Mouse (Mus musculus) hindbrain, embryonic 10.5 days (tissue): ENCODE measurements around the gene Ceacam18. TPM values are rescaled to one million over a fixed set of nuclear protein-coding genes. Genes with fewer than 3 reads are reported as not detected.
"Not testable (repeated sequence)": the region's sequence is repeated elsewhere in the genome, so short reads cannot be mapped to it uniquely, and the experiment has no call there.

Experiments used
- DNase-seq: peaks from one replicate; pipeline ENCODE4 v3.0.0-alpha.2; 2017; ENCODE audit warnings: low spot score
- H3K27ac ChIP-seq: fragments of 300-500 bp; sonication (generic); 2 replicates; pipeline ENCODE4 v1.5.1; 2016; ENCODE audit warnings: mild to moderate bottlenecking, moderate library complexity
- H3K27me3 ChIP-seq: fragments of 300-500 bp; sonication (generic); 2 replicates; pipeline ENCODE4 v1.6.1; 2016; ENCODE audit warnings: mild to moderate bottlenecking; ENCODE audit not compliant: poor library complexity, insufficient read depth, severe bottlenecking
- H3K36me3 ChIP-seq: fragments of 300-500 bp; sonication (generic); 2 replicates; pipeline ENCODE4 v1.6.1; 2016; ENCODE audit warnings: mild to moderate bottlenecking, moderate library complexity
- H3K4me1 ChIP-seq: fragments of 300-500 bp; sonication (generic); replicated peaks from 2 replicates; pipeline ENCODE4 v1.6.1; 2016; ENCODE audit warnings: mild to moderate bottlenecking
- H3K4me3 ChIP-seq: fragments of 300-500 bp; sonication (generic); 2 replicates; pipeline ENCODE4 v1.5.1; 2016; ENCODE audit warnings: mild to moderate bottlenecking, moderate library complexity
- H3K9me3 ChIP-seq: fragments of 300-500 bp; sonication (generic); 2 replicates; pipeline ENCODE4 v1.6.1; 2016; ENCODE audit warnings: mild to moderate bottlenecking, moderate library complexity
- WGBS: fragments of 180-500 bp; shearing (Covaris S2); methylation state at CpG from one replicate; pipeline ENCODE4 v1.1.7; 2016; 5-methylcytosine and 5-hydroxymethylcytosine counted together
- polyA plus RNA-seq: library from polyadenylated mRNA; unstranded; fragments of >200 nt; fragmentation: Nextera tagmentation; extraction: Ambion mirVana; gene quantifications from 2 replicates; pipeline ENCODE4 v1.2.1, GENCODE M21; 2016

Ceacam18 gene
- polyA plus RNA-seq, 1 experiment from 2014 or later: not detected

- no peaks in the 10 kb centered on the region for H3K9me3 ChIP-seq
- H3K4me1 ChIP-seq: no peaks in the 10 kb centered on the region; the same call in 1 of the 2 replicates
- WGBS: 73% methylated on average over 2 of the region's 2 CpGs
- H3K4me3 ChIP-seq: no peak overlapping the region
- no peaks in the 10 kb centered on the region for H3K27me3 ChIP-seq
- no peak for DNase-seq
- no peak overlapping the region for H3K27ac ChIP-seq
- no peaks in the 10 kb centered on the region for H3K36me3 ChIP-seq
Observed at GRCm38 (mm10) chr7:43636194-43636593, 1.7 kb downstream of the Ceacam18 start.

- Histone ChIP-seq H3K36me3 (no peaks in the 10 kb centered on the region), H3K4me1 (no peaks in the 10 kb centered on the region; the same call in 1 of the 2 replicates), H3K9me3 (no peaks in the 10 kb centered on the region), H3K27me3 (no peaks in the 10 kb centered on the region), H3K4me3 (no peak overlapping the region), H3K27ac (no peak overlapping the region)
- no peak for DNase-seq
- WGBS: 58% methylated on average over 1 of the region's 1 CpGs
Observed at GRCm38 (mm10) chr7:43637118-43637517, 2.6 kb downstream of the Ceacam18 start.

- H3K27ac ChIP-seq: no peak overlapping the region
- H3K27me3 ChIP-seq: no peaks in the 10 kb centered on the region
- no peaks in the 10 kb centered on the region for H3K9me3 ChIP-seq
- H3K4me1 ChIP-seq: no peaks in the 10 kb centered on the region
- DNase-seq: no peak
- WGBS: 84% methylated on average over 5 of the region's 5 CpGs
- no peaks in the 10 kb centered on the region for H3K36me3 ChIP-seq
- no peak overlapping the region for H3K4me3 ChIP-seq
Observed at GRCm38 (mm10) chr7:43642587-43642986, 8.1 kb downstream of the Ceacam18 start.

GRCm38 (mm10) chr7:43643046-43643652, 8.6 kb downstream of the Ceacam18 start:
- 85% methylated on average over 17 of the region's 17 CpGs for WGBS
- no peaks in the 10 kb centered on the region for H3K4me1 ChIP-seq
- no peak for DNase-seq
- no peak overlapping the region for H3K27ac ChIP-seq
- no peaks in the 10 kb centered on the region for H3K36me3 ChIP-seq
- no peak overlapping the region for H3K4me3 ChIP-seq
- H3K27me3 ChIP-seq: no peaks in the 10 kb centered on the region
- H3K9me3 ChIP-seq: no peaks in the 10 kb centered on the region

- Histone ChIP-seq H3K27ac (no peak overlapping the region), H3K36me3 (no peaks in the 10 kb centered on the region), H3K4me3 (no peak overlapping the region), H3K4me1 (no peaks in the 10 kb centered on the region), H3K9me3 (0 out of 2 replicates have a peak, but pooled peaks cover 8% of the 10 kb centered on the region), H3K27me3 (no peaks in the 10 kb centered on the region)
- WGBS: 88% methylated on average over 6 of the region's 6 CpGs
- DNase-seq: no peak
Observed at GRCm38 (mm10) chr7:43652683-43653082, 18.2 kb downstream of the Ceacam18 start.

- Histone ChIP-seq H3K27me3 (no peaks in the 10 kb centered on the region), H3K36me3 (no peaks in the 10 kb centered on the region), H3K9me3 (0 out of 2 replicates have a peak, but pooled peaks cover 8% of the 10 kb centered on the region), H3K4me3 (no peak overlapping the region), H3K27ac (no peak overlapping the region), H3K4me1 (no peaks in the 10 kb centered on the region)
- no peak for DNase-seq
- 83% methylated on average over 3 of the region's 3 CpGs for WGBS
Observed at GRCm38 (mm10) chr7:43654519-43654918, 20.0 kb downstream of the Ceacam18 start.

DNA sequence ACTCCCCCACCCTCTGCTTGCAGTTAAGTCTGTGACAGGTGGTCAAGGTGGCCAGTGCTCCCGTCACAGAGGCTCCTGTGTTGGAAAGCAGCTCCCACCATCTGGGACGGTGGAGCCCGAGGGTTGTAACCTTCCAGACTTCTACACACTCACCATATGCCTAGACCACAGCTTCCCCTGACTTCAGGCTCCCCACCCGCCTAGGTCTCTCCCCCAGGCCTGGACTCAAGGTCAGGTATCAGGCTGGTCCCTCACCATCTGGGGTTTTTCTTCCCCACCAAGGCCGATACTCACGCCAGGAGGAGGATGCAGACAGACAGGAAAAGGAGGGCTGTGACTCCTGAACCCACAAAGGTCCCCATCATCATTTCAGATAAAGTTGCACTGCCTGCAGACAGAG, 21.7 kb downstream of the Ceacam18 start:
- Histone ChIP-seq H3K4me3 (no peak overlapping the region), H3K9me3 (0 out of 2 replicates have a peak, but pooled peaks cover 7% of the 10 kb centered on the region), H3K4me1 (no peaks in the 10 kb centered on the region), H3K27ac (no peak overlapping the region), H3K36me3 (no peaks in the 10 kb centered on the region), H3K27me3 (no peaks in the 10 kb centered on the region)
- WGBS: 75% methylated on average over 6 of the region's 6 CpGs
- no peak for DNase-seq

DNA sequence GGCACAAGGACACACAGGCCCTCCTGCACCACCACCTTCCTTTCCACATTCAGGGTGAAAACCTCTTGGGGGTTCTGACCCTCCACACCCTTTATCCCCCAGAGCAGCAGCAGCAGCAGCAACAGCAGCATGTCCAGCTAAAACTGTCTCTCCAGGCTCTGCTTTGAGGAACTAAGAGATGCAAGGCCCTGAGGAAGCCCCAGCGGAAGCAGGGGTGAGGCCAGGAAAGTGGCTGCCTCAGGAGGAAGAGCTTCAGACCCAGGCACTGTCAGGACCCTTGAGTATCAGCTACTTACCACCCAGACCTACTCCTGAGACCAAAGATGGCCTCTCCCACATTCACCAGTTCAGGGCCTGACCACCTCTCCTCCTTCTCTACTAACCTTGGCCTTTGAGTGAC, 25.5 kb downstream of the Ceacam18 start, which contains the start of gene Siglece:
Siglece (minus strand) TSS at position 160 of the 400 bp plus-strand sequence.
- WGBS: 77% methylated on average over 1 of the region's 1 CpGs
- H3K36me3 ChIP-seq: no peaks in the 10 kb centered on the region

GRCm38 (mm10) chr7:43662804-43663203, 28.3 kb downstream of the Ceacam18 start:
- H3K4me1 ChIP-seq: no peaks in the 10 kb centered on the region
- no peaks in the 10 kb centered on the region for H3K27me3 ChIP-seq
- H3K9me3 ChIP-seq: no peaks in the 10 kb centered on the region
- H3K4me3 ChIP-seq: no peak overlapping the region
- no peak overlapping the region for H3K27ac ChIP-seq
- 85% methylated on average over 1 of the region's 1 CpGs for WGBS
- H3K36me3 ChIP-seq: no peaks in the 10 kb centered on the region
- no peak for DNase-seq

More for the DNA sequence above, 25.5 kb downstream of the Ceacam18 start, which contains the start of gene Siglece:
- DNase-seq: no peak
- Histone ChIP-seq H3K9me3 (no peaks in the 10 kb centered on the region), H3K27me3 (no peaks in the 10 kb centered on the region), H3K4me3 (no peak within 1 kb of the TSS), H3K27ac (no peak within 1 kb of the TSS), H3K4me1 (no peaks in the 10 kb centered on the region)

DNA sequence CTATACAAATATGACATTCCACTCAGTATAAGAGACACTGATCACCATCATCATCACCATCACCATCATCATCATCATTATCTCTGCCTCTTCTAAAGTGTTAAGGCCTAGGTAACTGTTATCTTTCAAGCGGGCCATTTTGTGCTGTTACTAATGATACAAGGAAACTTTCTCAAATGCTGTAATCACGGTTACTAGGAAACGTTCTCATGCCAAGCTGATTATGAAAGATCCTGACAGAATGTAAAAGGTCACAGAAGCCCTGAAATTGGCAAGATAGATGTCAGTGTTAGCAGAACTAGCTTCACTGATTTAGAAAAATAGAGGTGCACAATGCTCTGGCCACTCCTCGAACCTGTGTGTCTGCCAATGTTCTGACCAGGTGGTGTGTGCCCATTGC, 32.7 kb downstream of the Ceacam18 start:
- not testable (repeated sequence) for H3K9me3 ChIP-seq, H3K27me3 ChIP-seq, DNase-seq, H3K27ac ChIP-seq, H3K36me3 ChIP-seq, H3K4me3 ChIP-seq, H3K4me1 ChIP-seq
- WGBS: 84% methylated on average over 4 of the region's 4 CpGs

DNA sequence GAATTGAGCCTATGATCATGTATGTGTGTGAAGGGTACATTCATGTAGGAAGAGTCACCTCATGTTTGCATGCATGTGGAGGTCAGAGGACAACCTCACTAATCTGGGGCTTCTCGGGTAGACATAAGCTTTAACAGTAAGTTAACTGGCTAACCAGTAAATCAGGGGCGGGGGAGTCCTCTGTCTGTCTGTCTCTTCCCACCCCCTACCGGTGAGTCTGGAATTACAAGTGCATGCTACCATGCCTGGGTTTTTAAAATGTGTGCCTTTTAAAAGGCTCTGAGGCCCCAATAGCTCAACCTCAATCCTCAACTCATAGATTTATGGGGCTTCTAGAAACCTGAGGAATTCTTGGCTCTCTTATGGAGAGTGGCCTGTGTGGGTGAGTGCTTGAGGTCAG, 34.1 kb downstream of the Ceacam18 start:
- Histone ChIP-seq H3K36me3 (no peaks in the 10 kb centered on the region), H3K4me1 (peaks cover 13% of the 10 kb centered on the region), H3K4me3 (no peak overlapping the region), H3K9me3 (no peaks in the 10 kb centered on the region), H3K27ac (no peak overlapping the region), H3K27me3 (no peaks in the 10 kb centered on the region)
- peak; percentile 14 for DNase-seq
- 21% methylated on average over 3 of the region's 3 CpGs for WGBS

DNA sequence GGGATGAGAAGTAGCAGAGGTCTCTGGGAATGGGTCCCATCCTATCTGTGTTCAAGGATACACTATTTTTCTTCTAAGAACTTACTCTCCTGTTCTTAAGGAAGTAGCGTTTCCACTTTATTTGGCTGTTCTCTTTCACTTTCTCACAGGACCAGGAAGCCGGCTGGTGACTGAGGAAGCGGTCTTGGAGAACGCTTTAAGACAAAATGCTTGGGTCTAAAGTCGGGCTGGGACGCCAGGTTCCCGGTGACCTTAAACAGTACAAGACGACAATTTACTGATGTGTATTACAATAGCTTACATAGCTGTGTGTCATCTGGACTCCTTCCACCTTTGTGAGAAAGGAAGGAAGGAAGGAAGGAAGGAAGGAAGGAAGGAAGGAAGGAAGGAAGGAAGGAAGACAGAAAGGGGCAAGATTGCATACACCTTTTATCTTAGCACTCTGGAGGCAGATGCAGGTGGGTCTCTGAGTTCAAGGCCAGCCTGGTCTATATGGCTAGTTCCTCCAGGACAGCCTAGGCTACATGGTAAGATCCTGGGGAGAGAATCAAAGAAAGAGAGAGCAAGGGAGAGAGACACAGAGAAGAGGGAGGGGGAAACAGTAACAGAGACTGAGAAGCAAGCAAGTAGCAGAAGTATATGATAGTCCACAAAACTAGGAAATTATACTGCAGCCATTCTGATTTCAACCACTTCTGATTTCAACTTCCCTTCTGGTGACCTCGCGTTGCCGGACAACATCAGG, 36.7 kb downstream of the Ceacam18 start:
- 67% methylated on average over 11 of the region's 11 CpGs for WGBS
- H3K27me3 ChIP-seq: no peaks in the 10 kb centered on the region
- DNase-seq: no peak
- peaks cover 5% of the 10 kb centered on the region; the same call in 1 of the 2 replicates for H3K9me3 ChIP-seq
- peaks cover 20% of the 10 kb centered on the region for H3K36me3 ChIP-seq
- H3K4me3 ChIP-seq: peak overlapping the region; percentile 75
- H3K4me1 ChIP-seq: peaks cover 13% of the 10 kb centered on the region
- H3K27ac ChIP-seq: peak overlapping the region; percentile 90
